Mouse (Mus musculus) limb, embryonic 11.5 days (tissue): ENCODE measurements around the gene Ccdc167. TPM values are rescaled to one million over a fixed set of nuclear protein-coding genes. Genes with fewer than 3 reads are reported as not detected.

Experiments
- ATAC-seq: fragments of 200-750 bp; cut with Nextera tagmentation; 2 replicates; pipeline ENCODE4 v1.8.0; 2017; ENCODE audit warnings: low read depth; ENCODE audit not compliant: insufficient number of reproducible peaks, low FRiP score, low TSS enrichment
- DNase-seq: peaks from one replicate; pipeline ENCODE4 v3.0.0-alpha.2; 2015; ENCODE audit warnings: low spot score
- H3K27ac ChIP-seq: fragments of 300-500 bp; sonication (generic); replicated peaks from 2 replicates; pipeline ENCODE4 v1.5.1; 2014; ENCODE audit warnings: low read depth, mild to moderate bottlenecking, low read length
- H3K27me3 ChIP-seq: fragments of 300-500 bp; sonication (generic); 2 replicates; pipeline ENCODE4 v1.6.1; 2014; ENCODE audit warnings: mild to moderate bottlenecking, low read length, mixed read lengths; ENCODE audit not compliant: control insufficient read depth, insufficient read depth
- H3K36me3 ChIP-seq: fragments of 300-500 bp; sonication (generic); 2 replicates; pipeline ENCODE4 v1.6.1; 2014; ENCODE audit warnings: mild to moderate bottlenecking, low read length, moderate library complexity, mixed read lengths; ENCODE audit not compliant: control insufficient read depth, insufficient read depth
- H3K4me1 ChIP-seq: fragments of 300-500 bp; sonication (generic); 2 replicates; pipeline ENCODE4 v1.6.1; 2014; ENCODE audit warnings: low read length, mixed read lengths; ENCODE audit not compliant: control insufficient read depth, insufficient read depth
- H3K4me2 ChIP-seq: fragments of 300-500 bp; sonication (generic); 2 replicates; pipeline ENCODE4 v1.6.1; 2014; ENCODE audit warnings: low read depth, mild to moderate bottlenecking, moderate library complexity; ENCODE audit not compliant: severe bottlenecking
- H3K4me3 ChIP-seq: fragments of 300-500 bp; sonication (generic); 2 replicates; pipeline ENCODE4 v1.5.1; 2014; ENCODE audit warnings: low read depth, low read length
- H3K9ac ChIP-seq: fragments of 300-500 bp; sonication (generic); 2 replicates; pipeline ENCODE4 v1.6.1; 2014; ENCODE audit warnings: mild to moderate bottlenecking, low read length
- H3K9me3 ChIP-seq: fragments of 300-500 bp; sonication (generic); 2 replicates; pipeline ENCODE4 v1.6.1; 2016; ENCODE audit warnings: low read length; ENCODE audit not compliant: control insufficient read depth
- WGBS: fragments of 180-500 bp; shearing (Covaris S2); extraction: QIAGEN DNeasy Blood & Tissue Kit; methylation state at CpG from one replicate; pipeline ENCODE4 v1.1.7; 2014; 5-methylcytosine and 5-hydroxymethylcytosine counted together
- polyA plus RNA-seq: library from polyadenylated mRNA; unstranded; fragments of >200 nt; fragmentation: Nextera tagmentation; extraction: Ambion mirVana; gene quantifications from 2 replicates; pipeline ENCODE4 v1.2.1, GENCODE M21; 2014

The Ccdc167 gene
- polyA plus RNA-seq, 1 experiment from 2014 or later: 20.0 TPM

- DNase-seq: no peak
- ATAC-seq: no peak
- Histone ChIP-seq H3K27me3 (0 out of 2 replicates have a peak, but pooled peaks cover 3% of the 10 kb centered on the region), H3K4me3 (no peak overlapping the region), H3K27ac (no peak overlapping the region), H3K9ac (no peak overlapping the region), H3K36me3 (no peaks in the 10 kb centered on the region), H3K4me2 (no peak overlapping the region), H3K4me1 (peaks cover 9% of the 10 kb centered on the region), H3K9me3 (no peaks in the 10 kb centered on the region)
- WGBS: 53% methylated on average over 6 of the region's 6 CpGs
These were observed 30.6 kb upstream of the Ccdc167 start for GRCm38 (mm10) chr17:29747466-29747865.

GRCm38 (mm10) chr17:29737849-29738804 lies 21.3 kb upstream of the Ccdc167 start:
- Histone ChIP-seq H3K36me3 (no peaks in the 10 kb centered on the region), H3K4me1 (peaks cover 9% of the 10 kb centered on the region; the same call in 1 of the 2 replicates), H3K9ac (no peak overlapping the region), H3K4me3 (no peak overlapping the region), H3K27ac (no peak overlapping the region), H3K27me3 (no peaks in the 10 kb centered on the region), H3K9me3 (no peaks in the 10 kb centered on the region), H3K4me2 (no peak overlapping the region)
- DNase-seq: no peak
- 55% methylated on average over 22 of the region's 22 CpGs for WGBS
- ATAC-seq: no peak

- Histone ChIP-seq H3K4me2 (no peak overlapping the region), H3K36me3 (no peaks in the 10 kb centered on the region), H3K9me3 (no peaks in the 10 kb centered on the region)
These were observed 19.7 kb upstream of the Ccdc167 start for GRCm38 (mm10) chr17:29736448-29737014.

GRCm38 (mm10) chr17:29732522-29732921 lies 15.7 kb upstream of the Ccdc167 start:
- Histone ChIP-seq H3K4me2 (no peak overlapping the region), H3K4me1 (peaks cover 13% of the 10 kb centered on the region; the same call in 1 of the 2 replicates), H3K4me3 (no peak overlapping the region), H3K36me3 (no peaks in the 10 kb centered on the region), H3K9me3 (no peaks in the 10 kb centered on the region), H3K27me3 (no peaks in the 10 kb centered on the region), H3K9ac (no peak overlapping the region), H3K27ac (no peak overlapping the region)
- DNase-seq (no peak), ATAC-seq (no peak)
- 82% methylated on average over 2 of the region's 2 CpGs for WGBS

More at GRCm38 (mm10) chr17:29736448-29737014, 19.7 kb upstream of the Ccdc167 start:
- DNase-seq (peak; percentile 34), ATAC-seq (no peak)
- 38% methylated on average over 15 of the region's 15 CpGs for WGBS
- no peak overlapping the region for H3K9ac ChIP-seq
- H3K27me3 ChIP-seq: no peaks in the 10 kb centered on the region
- no peak overlapping the region for H3K4me3 ChIP-seq
- H3K4me1 ChIP-seq: peaks cover 9% of the 10 kb centered on the region; the same call in 1 of the 2 replicates
- no peak overlapping the region for H3K27ac ChIP-seq

- no peaks in the 10 kb centered on the region for H3K36me3 ChIP-seq
- ATAC-seq: no peak
- no peak overlapping the region for H3K4me2 ChIP-seq
- no peaks in the 10 kb centered on the region for H3K27me3 ChIP-seq
- WGBS: 71% methylated on average over 6 of the region's 6 CpGs
- no peak overlapping the region for H3K27ac ChIP-seq
- no peak overlapping the region for H3K4me3 ChIP-seq
- H3K9me3 ChIP-seq: no peaks in the 10 kb centered on the region
- no peak overlapping the region for H3K9ac ChIP-seq
- no peak for DNase-seq
- H3K4me1 ChIP-seq: peaks cover 13% of the 10 kb centered on the region; the same call in 1 of the 2 replicates
These were observed 15.1 kb upstream of the Ccdc167 start for GRCm38 (mm10) chr17:29731953-29732325.

- Histone ChIP-seq H3K36me3 (no peaks in the 10 kb centered on the region), H3K4me1 (peaks cover 10% of the 10 kb centered on the region; the same call in 1 of the 2 replicates), H3K4me2 (no peak overlapping the region), H3K4me3 (no peak overlapping the region), H3K9me3 (no peaks in the 10 kb centered on the region), H3K27ac (no peak overlapping the region), H3K27me3 (no peaks in the 10 kb centered on the region), H3K9ac (no peak overlapping the region)
- WGBS: 52% methylated on average over 12 of the region's 12 CpGs
- DNase-seq (no peak), ATAC-seq (no peak)
These were observed 14.6 kb upstream of the Ccdc167 start for GRCm38 (mm10) chr17:29731266-29731952.

- DNase-seq: no peak
- H3K9ac ChIP-seq: no peak overlapping the region
These were observed 13.8 kb upstream of the Ccdc167 start for GRCm38 (mm10) chr17:29730510-29731265.

More at GRCm38 (mm10) chr17:29730510-29731265, 13.8 kb upstream of the Ccdc167 start:
- Histone ChIP-seq H3K4me2 (no peak overlapping the region), H3K27me3 (no peaks in the 10 kb centered on the region), H3K27ac (no peak overlapping the region), H3K4me1 (peaks cover 7% of the 10 kb centered on the region; the same call in 1 of the 2 replicates), H3K9me3 (no peaks in the 10 kb centered on the region), H3K36me3 (no peaks in the 10 kb centered on the region), H3K4me3 (no peak overlapping the region)
- WGBS: 68% methylated on average over 13 of the region's 13 CpGs
- no peak for ATAC-seq
